Mouse (Mus musculus) monocyte, adult 2 months (primary cell): Measurements from ENCODE around the gene Nop2.
A peak's percentile ranks its signal among the peaks of the same experiment; 100 is the strongest.

Experiments
- DNase-seq, 2 experiments: peaks; one replicate each; pipeline ENCODE4 v3.0.0; 2022; ENCODE audit warnings: low spot score in 2 of 2, low read depth in 1 of 2

The Nop2 gene

GRCm38 (mm10) chr6:125107705-125108104, 24.0 kb upstream of the Nop2 start:
- DNase-seq: no peak

GRCm38 (mm10) chr6:125109371-125109770, 22.3 kb upstream of the Nop2 start:
- DNase-seq: no peak

- DNase-seq: no peak
These were observed 20.8 kb upstream of the Nop2 start for GRCm38 (mm10) chr6:125110927-125111326.

- DNase-seq: no peak
These were observed 19.2 kb upstream of the Nop2 start for GRCm38 (mm10) chr6:125112553-125112952.

GRCm38 (mm10) chr6:125119387-125119786, 12.3 kb upstream of the Nop2 start:
- DNase-seq: no peak

GRCm38 (mm10) chr6:125128724-125129123, 3.0 kb upstream of the Nop2 start:
- no peak for DNase-seq

GRCm38 (mm10) chr6:125129710-125130402, 1.9 kb upstream of the Nop2 start:
- no peak for DNase-seq

GRCm38 (mm10) chr6:125132470-125132869, 761 bp downstream of the Nop2 start:
- no peak for DNase-seq

GRCm38 (mm10) chr6:125137002-125137671, 5.4 kb downstream of the Nop2 start:
- no peak for DNase-seq

- no peak for DNase-seq
These were observed 8.0 kb downstream of the Nop2 start for GRCm38 (mm10) chr6:125139747-125140146.

GRCm38 (mm10) chr6:125142436-125142835, 10.7 kb downstream of the Nop2 start:
- no peak for DNase-seq

- DNase-seq: no peak
These were observed 11.4 kb downstream of the Nop2 start for GRCm38 (mm10) chr6:125143128-125143527.

- no peak for DNase-seq
These were observed 12.2 kb downstream of the Nop2 start for GRCm38 (mm10) chr6:125143904-125144303.

- peak in 1 of 2 experiments; percentile 70 for DNase-seq
These were observed 13.3 kb downstream of the Nop2 start, which contains the start of gene Iffo1 for GRCm38 (mm10) chr6:125145001-125145400. TSS of gene Iffo1 (plus strand) at chr6:125145241.

- DNase-seq: no peak
These were observed 13.8 kb downstream of the Nop2 start for GRCm38 (mm10) chr6:125145479-125145951.

- no peak for DNase-seq
These were observed 14.4 kb downstream of the Nop2 start for GRCm38 (mm10) chr6:125146148-125146547.

- peak in 1 of 2 experiments; percentile 55 for DNase-seq
These were observed 15.1 kb downstream of the Nop2 start for GRCm38 (mm10) chr6:125146797-125147196.

- DNase-seq: no peak
These were observed 15.6 kb downstream of the Nop2 start for GRCm38 (mm10) chr6:125147329-125147728.

GRCm38 (mm10) chr6:125148251-125148925, 16.7 kb downstream of the Nop2 start:
- no peak for DNase-seq

GRCm38 (mm10) chr6:125148926-125149568, 17.3 kb downstream of the Nop2 start:
- DNase-seq: no peak

- DNase-seq: no peak
These were observed 17.9 kb downstream of the Nop2 start for GRCm38 (mm10) chr6:125149569-125149950.
